Mouse (Mus musculus): Measurements from ENCODE around the gene Ndufa9. TPM values are rescaled to one million over a fixed set of nuclear protein-coding genes. Genes with fewer than 3 reads are reported as not detected.

Gene Ndufa9
- polyA plus RNA-seq, 1 experiment, result 5.1 TPM

GRCm38 (mm10) chr6:126784206-126784605, 64.7 kb downstream of the Ndufa9 start:
- no peak for TF ChIP-seq GATA1 (IDR thresholded peaks at IDR 0.05; ENCODE audit: low read length)

- TF ChIP-seq GATA1 (IDR thresholded peaks at IDR 0.05; ENCODE audit: low read length), result no peak
Measured at GRCm38 (mm10) chr6:126783651-126784066, 65.3 kb downstream of the Ndufa9 start.

- TF ChIP-seq GATA1 (IDR thresholded peaks at IDR 0.05; ENCODE audit: low read length), result no peak
Measured at GRCm38 (mm10) chr6:126783056-126783455, 65.9 kb downstream of the Ndufa9 start.

GRCm38 (mm10) chr6:126777889-126778288, 71.0 kb downstream of the Ndufa9 start:
- no peak for TF ChIP-seq GATA1 (IDR thresholded peaks at IDR 0.05; ENCODE audit: low read length)

GRCm38 (mm10) chr6:126773873-126774272, 75.1 kb downstream of the Ndufa9 start:
- no peak for TF ChIP-seq GATA1 (IDR thresholded peaks at IDR 0.05; ENCODE audit: low read length)

- TF ChIP-seq GATA1 (IDR thresholded peaks at IDR 0.05; ENCODE audit: low read length), result no peak
Measured at GRCm38 (mm10) chr6:126772326-126772725, 76.6 kb downstream of the Ndufa9 start.

Other genes with a start within 250 kb of the Ndufa9 start
- not detected in 2 replicates for gene Kcna1, start 202.8 kb downstream of the Ndufa9 start, polyA plus RNA-seq (2012)
- not detected in 2 replicates for gene Kcna6, start 108.5 kb downstream of the Ndufa9 start, polyA plus RNA-seq (2012)
- not detected in 2 replicates for gene Akap3, start 4.0 kb upstream of the Ndufa9 start, polyA plus RNA-seq (2012)
- gene Dyrk4, start 72.7 kb upstream of the Ndufa9 start, polyA plus RNA-seq (2012), result not detected in 2 replicates
- 34.6 and 57.7 TPM in 2 replicates for gene Rad51ap1, start 90.5 kb upstream of the Ndufa9 start, polyA plus RNA-seq (2012)
- 3.1 TPM in 2 replicates for gene D6Wsu163e, start 90.8 kb upstream of the Ndufa9 start, polyA plus RNA-seq (2012)
- not detected in 2 replicates for gene Fgf6, start 166.4 kb upstream of the Ndufa9 start, polyA plus RNA-seq (2012)
- gene Fgf23, start 223.8 kb upstream of the Ndufa9 start, polyA plus RNA-seq (2012), result not detected in 2 replicates